Mouse (Mus musculus) testis, adult 2 months (tissue): ENCODE results near the gene B4galnt2.

Experiments used
- CTCF ChIP-seq: fragments of 200-500 bp; IDR thresholded peaks from 2 replicates; pipeline ENCODE4 v1.5.1; 2012; ENCODE audit warnings: low read depth, mild to moderate bottlenecking, inconsistent platforms, low read length, moderate library complexity; ENCODE audit not compliant: control insufficient read depth, insufficient read depth, insufficient replicate concordance
- POLR2A ChIP-seq: fragments of 200-500 bp; IDR thresholded peaks from 2 replicates; pipeline ENCODE4 v1.6.1; 2012; ENCODE audit warnings: low read depth, mild to moderate bottlenecking, inconsistent platforms, low read length, moderate library complexity; ENCODE audit not compliant: control insufficient read depth

GRCm38 (mm10) chr11:95860071-95860490, 54.6 kb downstream of the B4galnt2 start:
- TF ChIP-seq CTCF (no peak), POLR2A (no peak)
